Mouse (Mus musculus) lung, postnatal 0 days (tissue): ENCODE data around the gene Reep3.

Experiments used
- CTCF ChIP-seq: IDR thresholded peaks from 2 replicates; pipeline ENCODE4 v1.5.1; 2016; ENCODE audit warnings: antibody characterized with exemption, mild to moderate bottlenecking
- EP300 ChIP-seq: IDR thresholded peaks from 2 replicates; pipeline ENCODE4 v1.6.1; 2016; ENCODE audit warnings: antibody characterized with exemption, mild to moderate bottlenecking, control low read depth

DNA sequence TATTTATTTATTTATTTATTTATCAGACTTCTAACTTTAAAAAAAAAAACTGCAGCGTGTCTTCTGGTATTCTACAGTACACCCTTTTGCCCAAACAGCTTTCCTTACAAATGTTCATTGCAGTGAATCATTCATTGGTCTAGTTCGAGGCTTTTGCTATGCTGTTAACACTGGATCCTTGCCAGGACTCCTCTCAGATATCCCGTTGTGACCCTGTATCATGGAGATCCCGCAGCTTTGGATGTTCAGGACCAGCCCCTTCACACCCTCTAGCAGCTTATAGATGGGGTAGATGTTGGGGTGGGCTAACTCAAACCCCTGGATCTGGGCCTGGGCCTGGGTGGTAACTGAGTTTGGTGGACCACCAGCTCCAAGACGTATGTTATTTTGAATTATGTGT lies 104.2 kb downstream of the Reep3 start:
- TF ChIP-seq CTCF, result no peak
- no peak for TF ChIP-seq EP300
